Mouse (Mus musculus): ENCODE measurements at regions not wholly inside any gene's neighbourhood (a gene's known extent, or its start where the extent isn't known, plus 50 kb on each side); places are given as distances from the start of the nearest gene placed in this dataset.

DNA sequence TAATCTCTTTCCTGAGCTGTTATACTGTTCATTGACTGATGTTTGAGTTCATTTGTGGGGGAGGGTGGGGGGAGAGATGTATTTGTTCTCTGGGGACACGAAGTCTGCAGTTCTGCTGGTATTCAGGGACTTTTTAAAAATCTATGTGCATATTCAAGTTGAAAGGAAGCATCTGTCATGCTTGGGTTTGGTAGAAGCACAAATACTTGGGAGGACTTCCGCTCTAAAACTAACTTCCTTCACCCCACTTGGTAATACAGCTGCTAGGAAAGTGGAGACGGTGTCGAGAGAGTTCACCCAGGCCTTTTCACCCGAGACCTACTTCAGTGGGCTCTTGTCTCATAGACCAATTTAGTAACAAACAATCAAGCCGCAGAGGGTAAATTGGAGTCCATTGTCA, 228.1 kb downstream of the Tmsb4x start:
- TF ChIP-seq POLR2A (IDR thresholded peaks at IDR 0.05; ENCODE audit: borderline replicate concordance, low read depth, low read length) (no peak), CTCF (IDR thresholded peaks at IDR 0.05; ENCODE audit: low read depth, low read length) (no peak)

Data from bone marrow macrophage, adult 2 months (primary cell).